Mouse (Mus musculus) spleen, postnatal 10 days (tissue): ENCODE measurements around the gene Ccdc38.

ENCODE experiments used
- DNase-seq, 2 experiments: peaks; one replicate each; pipeline ENCODE4 v3.0.0; 2021 to 2022; ENCODE audit warnings: low spot score in 2 of 2

The Ccdc38 gene

GRCm38 (mm10) chr10:93608051-93608450 lies 67.6 kb downstream of the Ccdc38 start:
- no peak for DNase-seq

GRCm38 (mm10) chr10:93609236-93609635 lies 68.8 kb downstream of the Ccdc38 start:
- no peak for DNase-seq

GRCm38 (mm10) chr10:93610896-93611295 lies 70.5 kb downstream of the Ccdc38 start:
- DNase-seq = no peak

- DNase-seq = peak in 1 of 2 experiments; percentile 38
Measured at GRCm38 (mm10) chr10:93611419-93612007, 71.1 kb downstream of the Ccdc38 start.

GRCm38 (mm10) chr10:93614850-93615249 lies 74.4 kb downstream of the Ccdc38 start:
- DNase-seq = no peak

GRCm38 (mm10) chr10:93620438-93621179 lies 80.2 kb downstream of the Ccdc38 start:
- DNase-seq = no peak

- DNase-seq = no peak
Measured at GRCm38 (mm10) chr10:93623725-93624124, 83.3 kb downstream of the Ccdc38 start.

- no peak for DNase-seq
Measured at GRCm38 (mm10) chr10:93624151-93624550, 83.7 kb downstream of the Ccdc38 start.

GRCm38 (mm10) chr10:93630310-93630709 lies 89.9 kb downstream of the Ccdc38 start:
- DNase-seq = no peak

- no peak for DNase-seq
Measured at GRCm38 (mm10) chr10:93632086-93632485, 91.7 kb downstream of the Ccdc38 start.

- no peak for DNase-seq
Measured at GRCm38 (mm10) chr10:93633563-93633962, 93.1 kb downstream of the Ccdc38 start.
